Mouse (Mus musculus): ENCODE results near the gene Pmepa1.

DNA sequence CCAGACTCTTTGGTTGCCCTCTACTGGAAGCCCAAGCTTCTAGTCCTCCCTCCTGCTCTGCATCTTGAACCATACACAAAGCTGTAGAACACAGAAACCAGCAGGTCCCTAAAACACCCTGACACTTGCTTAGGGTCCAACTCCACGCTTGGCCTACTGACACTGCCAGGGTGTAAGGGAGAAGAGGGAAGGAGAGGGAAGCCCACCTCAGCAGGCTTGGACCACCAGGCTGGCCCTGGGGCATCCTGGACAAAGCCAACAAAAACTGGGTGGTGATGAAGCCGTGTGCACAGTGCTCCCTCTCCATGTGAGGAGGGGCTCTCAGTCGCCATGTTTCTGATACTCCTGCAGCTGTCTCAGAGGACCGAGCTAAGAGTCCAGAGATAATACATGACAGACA lies 96.3 kb downstream of the Pmepa1 start:
- TF ChIP-seq GATA1 (IDR thresholded peaks at IDR 0.05; ENCODE audit: borderline replicate concordance, low read length) (no peak), FLI1 (IDR thresholded peaks at IDR 0.05; ENCODE audit: low read length) (no peak)
